Mouse (Mus musculus): ENCODE results near the gene Atp5f1. TPM values are rescaled to one million over a fixed set of nuclear protein-coding genes. Genes with fewer than 3 reads are reported as not detected.

Atp5f1 gene
- polyA plus RNA-seq, 1 experiment from 2014 or later = 556 TPM

Other genes with a start within 250 kb of the Atp5f1 start
- gene Rap1a, start 158.8 kb downstream of the Atp5f1 start, polyA plus RNA-seq (2014; fragmentation: Nextera tagmentation; extraction: Ambion mirVana) = 80.3 and 83.7 TPM in 2 replicates
- 0.10 and 0.23 TPM in 2 replicates for gene Adora3, start 89.2 kb downstream of the Atp5f1 start, polyA plus RNA-seq (2014; fragmentation: Nextera tagmentation; extraction: Ambion mirVana)
- not detected in 2 replicates for gene Tmigd3, start 89.2 kb downstream of the Atp5f1 start, polyA plus RNA-seq (2014; fragmentation: Nextera tagmentation; extraction: Ambion mirVana)
- gene I830077J02Rik, start 27.4 kb downstream of the Atp5f1 start, polyA plus RNA-seq (2014; fragmentation: Nextera tagmentation; extraction: Ambion mirVana) = 0.42 and 0.97 TPM in 2 replicates
- 108 and 125 TPM in 2 replicates for gene Wdr77, start 730 bp downstream of the Atp5f1 start, polyA plus RNA-seq (2014; fragmentation: Nextera tagmentation; extraction: Ambion mirVana)
- 2.3 and 3.1 TPM in 2 replicates for gene Ovgp1, start 13.6 kb upstream of the Atp5f1 start, polyA plus RNA-seq (2014; fragmentation: Nextera tagmentation; extraction: Ambion mirVana)
- gene Pifo, start 54.5 kb upstream of the Atp5f1 start, polyA plus RNA-seq (2014; fragmentation: Nextera tagmentation; extraction: Ambion mirVana) = 3.5 and 7.1 TPM in 2 replicates
- gene Chil5, start 72.7 kb upstream of the Atp5f1 start, polyA plus RNA-seq (2014; fragmentation: Nextera tagmentation; extraction: Ambion mirVana) = not detected in 2 replicates
- gene Chia1, start 153.1 kb upstream of the Atp5f1 start, polyA plus RNA-seq (2014; fragmentation: Nextera tagmentation; extraction: Ambion mirVana) = 0.11 and 0.88 TPM in 2 replicates
- gene Chil3, start 207.5 kb upstream of the Atp5f1 start, polyA plus RNA-seq (2014; fragmentation: Nextera tagmentation; extraction: Ambion mirVana) = not detected in 2 replicates